Mouse (Mus musculus): ENCODE results near the gene Slc24a1.
A peak's percentile ranks its signal among the peaks of the same experiment; 100 is the strongest.
"Not testable (repeated sequence)": the region's sequence is repeated elsewhere in the genome, so short reads cannot be mapped to it uniquely, and the experiment has no call there.

Slc24a1 gene

DNA sequence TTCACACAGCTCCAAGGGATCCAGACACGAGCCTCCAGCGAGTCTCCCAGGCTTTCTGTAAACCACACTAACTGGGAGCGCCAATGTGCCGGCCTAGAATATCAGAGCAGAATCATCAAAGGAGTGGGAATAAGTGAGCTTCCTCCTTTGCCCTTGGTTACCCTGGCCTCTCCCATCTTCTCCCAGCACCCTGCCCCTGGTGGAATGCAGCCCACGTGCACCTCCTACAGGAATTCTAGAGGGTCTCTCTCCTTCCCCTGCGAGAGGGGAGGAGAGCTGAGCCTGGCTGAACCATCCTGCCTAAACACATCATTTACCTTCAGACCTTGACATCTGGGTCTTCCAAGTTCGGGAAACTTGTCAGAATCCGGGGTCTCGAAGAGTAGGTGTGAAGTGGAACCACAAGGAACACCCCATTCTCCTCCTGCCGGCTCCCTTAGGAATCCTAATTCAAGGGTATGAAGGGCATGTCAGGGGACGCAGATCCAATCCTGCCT lies at the start of gene Slc24a1:
Slc24a1 (minus strand) TSS at position 447 of the 497 bp plus-strand sequence.
- no peak for DNase-seq (ENCODE audit: low spot score in 2 of 2)

DNA sequence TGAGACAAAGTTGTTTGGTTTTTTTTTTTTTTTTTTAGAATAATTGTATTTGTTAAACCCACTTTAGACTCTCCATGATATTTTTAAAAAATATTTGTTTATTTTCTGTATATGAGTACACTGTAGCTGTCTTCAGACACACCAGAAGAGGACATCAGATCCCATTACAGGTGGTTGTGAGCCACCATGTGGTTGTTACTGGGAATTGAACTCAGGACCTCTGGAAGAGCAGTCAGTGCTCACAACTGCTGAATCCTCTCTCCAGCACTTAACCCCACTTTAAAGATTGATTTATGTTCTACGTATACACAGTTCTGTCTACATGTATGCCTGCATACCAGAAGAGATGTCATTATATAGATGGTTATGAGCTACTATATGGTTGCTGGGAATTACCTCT lies 44.1 kb upstream of the Slc24a1 start:
- DNase-seq (ENCODE audit: low spot score in 2 of 2) = not testable (repeated sequence)

DNA sequence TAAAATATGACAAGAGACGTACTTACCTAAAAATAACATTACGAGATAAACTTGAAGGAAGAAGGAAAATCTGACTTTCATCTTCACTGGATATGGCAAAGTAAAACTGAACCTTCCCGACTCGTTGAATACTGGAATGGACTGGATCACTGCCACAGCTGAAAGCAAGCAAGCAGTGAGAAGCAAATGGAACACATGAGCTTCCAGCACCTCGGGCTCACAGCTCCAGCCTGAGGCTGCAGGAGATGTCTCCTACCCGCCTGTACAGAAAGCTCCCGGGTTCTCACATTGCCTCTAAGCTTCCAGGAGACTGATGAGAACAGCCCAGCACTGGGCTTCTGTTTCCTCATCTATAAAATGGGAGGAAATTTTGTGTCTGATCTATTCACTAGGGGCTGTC lies 38.9 kb upstream of the Slc24a1 start:
- DNase-seq (ENCODE audit: low spot score in 2 of 2) = no peak

DNA sequence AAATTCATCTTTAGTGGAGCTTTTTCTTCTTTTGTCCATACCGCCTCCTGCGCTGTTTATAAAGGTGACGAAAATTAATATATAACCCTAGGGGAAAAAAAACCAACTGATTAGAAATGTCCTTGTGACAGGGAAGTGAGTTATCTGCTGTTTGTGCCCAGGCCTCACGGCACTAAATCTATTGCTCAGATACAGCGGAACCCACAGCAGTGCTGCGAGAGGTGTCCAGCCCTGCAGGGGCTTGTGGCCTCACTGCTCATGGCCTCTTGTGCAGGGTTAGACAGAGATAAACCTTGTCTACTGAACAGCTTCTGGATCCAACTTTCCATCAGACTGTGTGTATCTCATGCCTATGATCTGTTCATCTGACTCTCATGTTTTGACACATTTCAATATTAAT lies 37.0 kb upstream of the Slc24a1 start:
- no peak for DNase-seq (ENCODE audit: low spot score in 2 of 2)

DNA sequence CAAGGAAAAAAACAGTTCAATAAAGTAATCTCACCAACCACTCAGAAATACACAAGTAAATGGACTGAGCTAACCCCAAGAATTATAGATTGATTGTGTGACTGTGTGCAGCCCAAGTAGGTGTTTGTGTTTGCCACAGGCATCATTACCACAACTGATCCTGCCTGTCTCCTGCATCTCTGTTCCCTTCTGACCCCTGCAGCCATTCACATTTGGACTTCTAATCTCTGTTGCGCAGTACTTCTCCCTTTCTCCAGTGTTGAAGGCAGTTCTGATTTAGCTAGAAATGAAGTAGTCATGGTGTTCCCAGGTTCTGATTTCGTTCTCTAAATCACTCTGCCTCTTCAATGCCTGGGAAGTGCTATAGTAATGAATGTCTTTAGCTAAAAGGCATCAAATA lies 36.2 kb upstream of the Slc24a1 start:
- no peak for DNase-seq (ENCODE audit: low spot score in 2 of 2)

DNA sequence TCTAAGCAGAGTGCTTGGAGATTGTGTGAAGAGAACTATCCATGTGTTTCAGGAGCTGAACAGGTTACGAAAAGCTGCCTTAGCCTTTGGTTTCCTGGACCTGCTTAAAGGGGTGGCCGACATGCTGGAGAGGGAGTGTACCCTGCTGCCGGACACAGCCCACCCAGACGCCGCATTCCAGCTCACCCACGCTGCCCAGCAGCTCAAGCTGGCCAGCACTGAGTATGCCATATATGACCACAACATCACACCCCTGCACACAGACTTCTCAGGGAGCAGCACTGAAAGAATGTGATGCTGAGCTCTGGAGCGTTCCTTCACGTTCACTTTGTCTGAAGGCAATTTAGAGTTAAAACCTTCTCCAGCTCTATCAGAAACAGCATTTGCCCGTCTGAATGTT lies 34.4 kb upstream of the Slc24a1 start:
- no peak for DNase-seq (ENCODE audit: low spot score in 2 of 2)

DNA sequence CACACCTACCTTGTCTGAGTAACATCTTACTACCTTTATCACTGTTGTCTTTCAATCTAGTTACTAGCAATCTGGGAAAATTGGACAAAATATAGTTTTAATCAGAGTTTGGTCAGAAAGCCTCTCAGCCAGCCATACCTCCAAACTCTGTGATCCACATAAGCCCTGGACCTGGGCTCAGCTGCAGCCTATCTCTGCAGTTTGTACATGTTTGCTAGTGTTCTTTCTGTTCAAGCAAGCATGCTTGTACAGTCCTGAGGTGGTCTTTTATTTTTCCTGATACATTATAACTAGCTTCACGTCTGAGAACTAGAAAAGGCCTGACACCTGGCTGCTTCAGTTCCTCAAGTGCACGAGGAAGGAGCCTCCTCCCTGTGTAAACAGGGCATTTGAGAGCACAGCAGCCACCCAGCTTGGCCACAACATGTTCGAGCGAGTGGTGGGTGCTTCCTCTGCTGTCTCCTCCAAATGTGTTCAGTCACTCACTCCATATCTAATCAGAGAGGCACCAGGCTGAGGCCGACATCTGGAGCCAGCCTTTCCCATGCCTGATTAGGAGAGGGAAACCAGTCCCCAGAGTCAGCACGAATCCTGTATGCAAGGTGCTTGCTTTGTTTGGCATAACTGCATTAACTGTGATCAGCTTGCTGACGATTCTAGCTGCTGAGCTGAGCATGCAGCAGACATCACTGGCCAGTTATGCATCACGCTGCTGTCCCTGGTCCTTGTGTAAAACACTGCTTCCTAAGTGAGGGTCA lies 33.8 kb upstream of the Slc24a1 start:
- DNase-seq (ENCODE audit: low spot score in 2 of 2) = no peak

DNA sequence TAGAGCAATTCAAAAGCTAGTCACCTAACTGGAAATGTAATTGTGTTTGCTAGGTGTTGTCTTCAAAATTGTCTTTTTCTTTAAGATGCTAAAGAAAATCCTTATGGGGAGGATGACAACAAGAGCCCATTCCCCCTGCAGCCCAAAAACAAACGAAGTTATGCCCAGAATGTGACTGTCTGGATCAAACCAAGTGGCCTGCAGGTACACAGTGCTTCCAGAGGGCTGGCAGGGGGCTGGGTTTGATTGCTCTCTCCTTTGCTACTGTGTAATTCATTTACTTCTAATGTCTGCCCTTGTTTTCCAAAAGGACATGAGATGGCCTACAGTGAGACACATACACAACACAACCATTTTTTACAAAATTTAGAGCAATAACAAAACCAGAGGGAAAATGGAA lies 30.5 kb upstream of the Slc24a1 start:
- no peak for DNase-seq (ENCODE audit: low spot score in 2 of 2)

DNA sequence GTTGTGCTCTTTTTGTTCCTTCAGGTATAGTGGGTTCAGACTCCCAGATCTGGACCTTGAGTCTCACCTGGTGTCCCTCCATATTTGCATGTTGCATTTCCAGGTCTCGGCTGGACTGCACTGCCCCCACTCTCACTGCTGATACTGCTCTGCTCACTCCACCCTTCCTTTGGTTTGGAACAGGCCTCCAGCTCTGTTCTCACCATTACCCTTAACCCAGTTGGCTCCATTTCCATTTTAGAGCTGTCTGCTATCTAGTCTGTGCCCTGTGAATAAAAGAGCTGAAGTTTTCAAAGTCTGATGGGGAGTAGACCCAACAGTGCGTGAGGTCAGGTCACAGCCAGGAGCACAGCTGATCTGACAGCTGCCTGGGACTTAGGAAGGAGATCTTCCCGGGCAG lies 29.1 kb upstream of the Slc24a1 start:
- no peak for DNase-seq (ENCODE audit: low spot score in 2 of 2)

DNA sequence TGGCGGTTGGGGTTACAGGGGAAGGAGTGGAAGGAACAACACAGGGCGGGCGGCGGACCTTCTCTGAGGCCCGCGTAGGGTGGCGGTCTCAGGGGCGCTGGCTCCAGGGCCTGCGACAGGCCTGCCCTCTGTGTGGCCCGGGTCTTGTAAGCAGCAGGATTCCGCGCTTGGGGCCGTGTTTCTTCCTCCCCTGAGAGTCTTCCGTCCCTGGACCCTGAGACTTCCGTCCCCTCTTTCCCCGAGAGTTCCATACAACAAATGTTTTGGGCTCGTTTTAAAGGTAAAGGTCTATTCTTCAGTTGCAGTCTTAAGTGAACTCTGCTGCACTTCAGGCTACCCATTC lies 9.5 kb upstream of the Slc24a1 start:
- no peak for DNase-seq (ENCODE audit: low spot score in 2 of 2)

DNA sequence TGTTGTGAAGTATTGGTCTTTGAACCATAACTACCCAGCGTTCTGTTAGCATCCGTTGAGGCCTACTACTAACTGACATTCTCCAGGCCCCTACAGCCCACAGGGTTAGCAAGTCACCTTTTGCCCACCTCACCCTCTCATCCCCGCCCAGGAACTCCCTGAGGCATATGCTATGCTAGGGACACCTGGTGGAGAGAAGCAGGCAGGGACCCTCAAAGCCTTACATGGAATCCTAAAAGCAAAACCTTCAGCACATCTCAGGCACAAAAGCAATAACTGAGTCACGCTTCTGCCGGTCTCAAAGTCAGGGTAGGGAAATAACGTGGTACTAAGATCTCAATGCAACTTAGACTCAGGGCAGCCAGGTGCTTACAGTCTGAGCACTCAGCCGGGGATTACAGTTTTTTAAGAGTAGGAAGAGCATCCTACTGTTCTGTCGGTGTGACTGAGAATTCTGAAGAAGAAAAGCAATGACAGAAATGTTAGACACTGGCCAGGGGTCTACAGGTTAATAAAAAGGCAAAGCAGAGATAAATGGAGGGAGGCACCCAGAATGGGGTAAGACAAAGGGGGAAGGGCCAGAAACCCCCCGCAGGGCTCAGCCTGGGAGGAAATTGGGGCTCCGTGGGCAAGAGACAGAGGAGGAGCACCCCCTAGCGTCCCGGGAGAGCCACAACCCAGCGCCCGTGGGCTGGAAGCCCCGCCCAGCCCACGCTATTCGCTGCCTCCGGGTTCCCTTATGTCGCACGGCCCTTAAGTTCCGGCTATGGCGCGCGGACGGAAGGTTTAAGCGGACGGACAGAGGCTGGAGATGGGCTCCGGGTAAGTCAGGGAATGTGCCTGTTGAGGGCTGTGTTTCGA lies 8.9 kb upstream of the Slc24a1 start, which contains the start of gene Ints14:
Ints14 (plus strand) TSS at position 789 of the 861 bp plus-strand sequence.
- peak; percentile 91 to 93 for DNase-seq (ENCODE audit: low spot score in 2 of 2)

DNA sequence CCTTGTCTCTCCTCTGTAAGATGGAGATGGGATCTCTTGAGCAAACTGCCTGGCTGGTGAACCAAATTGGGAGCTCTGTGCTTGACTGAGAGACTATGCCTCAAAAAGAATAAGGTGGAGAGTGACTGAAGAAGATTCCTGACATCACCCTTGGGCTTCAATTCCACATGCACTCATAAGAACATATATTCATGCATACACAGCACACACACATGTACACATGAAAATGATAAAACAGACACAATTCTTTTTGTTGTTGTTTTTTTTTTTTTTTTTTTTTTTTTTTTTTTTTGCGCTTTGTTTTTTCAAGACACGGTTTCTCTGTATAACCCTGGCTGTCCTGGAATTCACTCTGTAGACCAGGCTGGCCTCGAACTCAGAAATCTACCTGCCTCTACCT lies 5.9 kb upstream of the Slc24a1 start:
- no peak for DNase-seq (ENCODE audit: low spot score in 2 of 2)

DNA sequence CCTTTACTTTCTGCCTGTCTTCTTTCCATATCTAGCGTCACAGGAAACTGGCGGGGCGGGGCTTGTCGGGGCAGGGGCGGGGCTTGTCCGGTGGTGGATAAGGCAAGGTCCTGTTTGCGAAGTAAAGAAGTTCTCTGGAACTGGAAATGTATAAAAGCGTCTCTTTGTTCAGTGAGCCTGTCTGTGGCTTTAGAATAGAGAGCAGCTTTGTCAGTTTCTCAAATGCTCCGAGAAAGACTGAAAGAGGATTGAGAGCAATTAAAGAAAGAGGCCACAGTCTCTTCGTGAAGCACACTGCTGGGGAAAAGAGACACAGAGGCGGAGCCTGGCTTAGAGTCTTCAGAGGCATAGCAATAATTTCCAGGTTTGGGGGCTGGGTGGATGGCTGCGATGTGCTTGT lies 4.9 kb upstream of the Slc24a1 start:
- no peak for DNase-seq (ENCODE audit: low spot score in 2 of 2)

DNA sequence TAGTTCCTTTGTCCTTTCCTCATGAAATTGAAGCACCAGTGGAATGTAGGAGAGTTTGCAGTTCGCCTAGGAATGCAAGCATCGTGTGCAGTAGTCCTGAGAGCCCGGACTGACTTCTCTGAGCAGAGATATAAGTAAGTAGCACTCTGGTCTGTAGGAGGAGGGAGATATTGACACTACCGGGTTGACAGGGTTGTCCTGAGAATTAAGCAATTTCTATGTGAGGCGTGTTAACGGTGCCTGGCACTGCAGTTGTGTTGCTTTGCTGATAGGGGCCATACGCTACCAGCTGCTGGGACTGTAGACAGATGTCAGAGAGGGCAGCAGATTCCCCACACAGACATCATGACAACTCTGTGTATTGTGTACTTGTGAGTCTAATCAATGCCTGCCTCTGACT lies 1.8 kb upstream of the Slc24a1 start:
- no peak for DNase-seq (ENCODE audit: low spot score in 2 of 2)

DNA sequence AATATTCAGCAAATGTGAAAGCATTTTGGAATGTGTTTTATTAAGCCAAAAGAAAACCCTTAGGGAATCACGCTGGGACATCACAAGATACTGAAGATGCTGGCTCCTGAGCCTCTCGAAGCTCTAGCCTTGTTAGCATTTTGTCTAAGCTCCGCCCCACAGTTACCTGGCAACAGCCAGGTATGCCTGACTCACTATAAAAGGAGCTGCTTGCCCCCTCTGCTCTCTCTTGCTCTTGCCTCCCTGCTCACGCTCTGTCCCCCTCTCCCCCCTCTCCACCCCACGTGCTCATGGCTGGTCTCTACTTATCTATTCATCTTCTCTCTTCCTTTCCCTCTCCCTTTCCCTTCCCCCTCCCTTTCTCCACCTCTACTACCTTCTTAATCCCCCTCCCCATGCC lies 648 bp upstream of the Slc24a1 start:
- DNase-seq (ENCODE audit: low spot score in 2 of 2) = no peak

DNA sequence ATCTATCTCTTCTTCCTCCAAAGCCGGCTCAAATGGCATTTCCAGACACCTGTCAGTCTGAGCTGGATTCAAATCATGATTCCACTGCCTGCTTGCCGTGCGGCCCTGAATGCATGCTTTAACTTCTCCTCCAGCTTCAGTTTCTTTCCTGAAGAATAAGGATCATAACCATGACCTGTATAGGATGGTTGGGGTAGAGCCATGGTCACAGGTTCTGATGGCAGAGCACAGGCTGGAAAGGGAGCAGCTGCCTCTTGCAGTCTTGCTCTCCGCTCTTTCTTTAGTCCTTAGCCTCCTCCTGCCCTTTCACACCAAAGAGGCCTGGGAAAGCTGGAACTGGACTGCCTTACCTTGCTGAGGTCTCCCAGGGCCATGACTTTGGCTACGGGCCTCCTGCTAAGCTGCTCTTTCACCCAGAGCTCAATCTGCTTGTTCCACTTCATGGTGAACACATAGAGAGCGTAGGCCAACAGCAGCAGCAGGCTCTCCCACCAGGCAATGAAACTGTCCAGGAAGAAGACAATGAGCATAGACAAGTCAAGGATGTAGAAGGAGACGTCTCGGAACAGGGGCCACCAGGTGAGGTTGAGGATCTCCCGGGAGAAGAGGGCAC lies 3.8 kb downstream of the Slc24a1 start:
- DNase-seq (ENCODE audit: low spot score in 2 of 2) = no peak

DNA sequence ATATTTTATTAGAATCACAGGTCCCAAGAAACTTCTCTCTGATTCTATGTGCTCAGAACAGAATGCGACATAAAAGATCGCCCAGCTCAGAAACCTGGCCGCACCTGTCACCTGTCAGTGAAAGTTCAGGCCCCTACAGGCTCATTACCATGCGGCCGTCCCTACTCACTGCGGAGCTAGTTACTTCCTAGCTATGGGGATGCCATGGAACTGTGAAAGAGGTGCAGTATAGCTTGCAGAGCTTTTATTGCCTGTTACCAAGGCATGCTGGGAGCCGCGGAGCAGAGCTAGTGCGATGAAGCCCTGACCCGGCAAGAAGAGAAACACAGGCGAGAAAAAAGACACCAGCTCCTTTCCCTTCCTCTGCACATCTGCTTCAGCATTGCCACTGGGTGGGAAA lies 7.4 kb downstream of the Slc24a1 start:
- DNase-seq (ENCODE audit: low spot score in 2 of 2) = no peak

DNA sequence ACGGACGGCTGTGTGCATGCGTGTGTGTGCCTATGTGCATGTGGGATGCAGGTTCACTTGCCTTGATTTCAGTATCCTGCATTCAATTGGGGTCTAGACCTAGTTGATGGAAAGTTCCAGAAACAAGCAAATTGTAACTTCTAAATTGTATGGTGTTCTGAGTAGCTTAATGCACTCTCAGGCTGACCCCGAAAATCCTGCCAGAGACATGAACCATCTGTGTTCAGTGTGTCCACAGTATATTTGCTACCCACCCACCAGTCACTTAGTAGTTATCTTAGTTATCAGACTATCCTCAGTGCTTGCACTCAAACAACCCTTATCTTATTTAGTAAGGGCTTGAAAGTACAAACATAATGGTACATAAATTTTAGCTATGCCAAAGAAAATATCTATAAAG lies 9.8 kb downstream of the Slc24a1 start:
- DNase-seq (ENCODE audit: low spot score in 2 of 2) = no peak

DNA sequence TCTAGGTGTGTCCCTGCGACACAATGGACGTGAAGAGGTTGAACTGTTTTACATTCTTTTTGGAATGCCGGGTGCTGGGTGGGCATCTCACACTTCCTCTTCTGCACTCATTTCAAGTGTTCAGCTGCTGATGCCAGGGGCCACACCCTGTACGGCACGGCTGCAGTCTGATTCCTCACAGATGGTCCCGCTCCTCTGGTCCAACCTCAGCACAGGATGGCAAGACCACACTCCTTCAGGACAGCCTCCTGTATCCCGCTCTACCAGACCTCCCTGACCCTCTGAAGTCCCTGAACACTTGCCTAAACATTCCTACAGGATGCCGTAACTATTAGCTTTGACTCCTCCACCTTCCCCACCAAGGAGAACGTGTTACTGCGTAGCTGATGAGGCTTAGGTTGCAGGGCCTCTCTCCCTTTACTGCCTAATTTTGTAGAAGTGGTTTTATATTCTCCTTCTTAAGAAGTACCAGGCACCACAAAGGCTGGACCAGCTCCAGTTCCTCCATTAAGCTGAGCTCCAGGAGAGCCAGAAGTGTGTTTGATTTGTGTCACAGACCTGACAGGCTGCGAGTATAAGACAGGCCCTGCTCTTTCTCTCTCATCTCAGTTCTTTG lies 10.6 kb downstream of the Slc24a1 start:
- no peak for DNase-seq (ENCODE audit: low spot score in 2 of 2)

DNA sequence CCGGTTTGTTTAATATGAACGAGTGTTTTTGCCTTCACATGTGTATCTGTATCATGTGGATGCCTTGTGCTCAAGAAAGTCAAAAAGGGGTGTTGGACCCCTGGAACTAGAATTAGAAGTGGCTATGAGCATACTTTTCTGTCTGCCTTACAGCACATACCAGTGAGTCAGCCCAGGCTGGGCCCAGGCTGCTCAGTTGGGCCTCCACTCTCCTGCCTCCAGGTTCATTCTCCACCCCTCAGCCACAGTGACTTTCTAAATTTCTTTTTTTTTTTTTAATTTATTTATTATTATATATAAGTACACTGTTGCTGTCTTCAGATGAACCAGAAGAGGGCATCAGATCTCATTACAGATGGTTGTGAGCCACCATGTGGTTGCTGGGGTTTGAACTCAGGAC lies 11.6 kb downstream of the Slc24a1 start:
- DNase-seq (ENCODE audit: low spot score in 2 of 2) = no peak

DNA sequence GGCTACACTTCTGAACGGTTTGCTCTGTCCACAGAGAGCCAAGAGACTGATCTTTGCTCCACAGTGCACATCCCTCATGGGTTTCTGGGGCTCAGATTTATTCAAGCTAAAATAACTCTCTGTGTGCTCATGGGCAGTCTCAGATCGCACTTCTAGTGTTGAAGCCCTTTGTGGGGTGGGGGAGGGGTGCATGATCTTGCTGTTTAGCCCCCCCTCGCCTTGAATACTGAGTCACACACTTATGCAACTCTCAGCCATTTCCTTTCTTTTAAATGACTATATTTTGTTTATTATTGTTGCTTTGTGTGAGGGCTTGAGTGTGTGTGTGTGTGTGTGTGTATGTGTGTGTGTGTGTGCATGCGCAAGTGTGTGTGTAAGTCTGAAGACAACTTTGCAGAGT lies 12.1 kb downstream of the Slc24a1 start:
- DNase-seq (ENCODE audit: low spot score in 2 of 2) = no peak

DNA sequence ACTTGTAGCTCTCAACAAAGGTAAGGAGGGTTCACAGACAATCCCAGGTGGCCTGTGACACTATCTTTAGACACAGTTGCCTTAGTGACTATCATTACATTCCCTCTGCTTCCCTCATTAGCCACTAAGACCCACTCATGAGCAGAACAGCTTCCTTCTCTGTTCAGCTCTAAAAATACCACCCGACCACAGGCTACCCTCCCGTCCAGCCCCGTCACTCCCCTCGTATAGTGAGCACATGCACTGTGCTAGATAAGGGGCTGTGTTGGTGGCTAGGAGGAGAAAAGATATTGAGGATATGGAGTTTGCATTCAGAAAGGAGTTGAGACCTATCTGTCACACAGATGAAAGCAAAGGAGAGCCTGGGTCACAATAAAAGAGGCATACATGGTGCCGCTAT lies 12.9 kb downstream of the Slc24a1 start:
- DNase-seq (ENCODE audit: low spot score in 2 of 2) = no peak

Data from frontal cortex, postnatal 14 days (tissue).